Mouse (Mus musculus) olfactory bulb, adult 2 months (tissue): Measurements from ENCODE around the gene Emc10. TPM values are rescaled to one million over a fixed set of nuclear protein-coding genes. Genes with fewer than 3 reads are reported as not detected.
A peak's percentile ranks its signal among the peaks of the same experiment; 100 is the strongest.

Experiments used
- H3K27ac ChIP-seq: fragments of 200-500 bp; 2 replicates; pipeline ENCODE4 v1.5.1; 2012; ENCODE audit warnings: low read depth, low read length; ENCODE audit not compliant: insufficient read depth
- H3K4me1 ChIP-seq: fragments of 200-500 bp; 2 replicates; pipeline ENCODE4 v1.6.1; 2012; ENCODE audit warnings: low read length; ENCODE audit not compliant: control insufficient read depth, insufficient read depth
- H3K4me3 ChIP-seq: fragments of 200-500 bp; 2 replicates; pipeline ENCODE4 v1.5.1; 2012; ENCODE audit warnings: mild to moderate bottlenecking, low read depth, low read length, moderate library complexity; ENCODE audit not compliant: insufficient read depth
- CTCF ChIP-seq: fragments of 200-500 bp; IDR thresholded peaks from 2 replicates; pipeline ENCODE4 v1.5.1; 2012; ENCODE audit warnings: low read depth, mild to moderate bottlenecking, low read length, moderate library complexity; ENCODE audit not compliant: insufficient read depth
- POLR2A ChIP-seq: fragments of 200-500 bp; IDR thresholded peaks from 2 replicates; pipeline ENCODE4 v1.6.1; 2012; ENCODE audit warnings: mild to moderate bottlenecking, low read depth, low read length, moderate library complexity; ENCODE audit not compliant: insufficient read depth
- WGBS: fragments of 180-500 bp; shearing (Covaris S2); methylation state at CpG from one replicate; pipeline ENCODE4 v1.1.7; 2018; 5-methylcytosine and 5-hydroxymethylcytosine counted together
- polyA plus RNA-seq: library from polyadenylated mRNA; stranded (reverse); fragments of >200 nt; gene quantifications from 2 replicates; pipeline ENCODE4 v1.2.4, GENCODE M21; 2012; ENCODE audit warnings: low replicate concordance; ENCODE audit not compliant: missing spikeins, insufficient read depth, insufficient read length

Gene Emc10
- polyA plus RNA-seq, 1 experiment, result not detected

GRCm38 (mm10) chr7:44475046-44475614 lies 21.2 kb downstream of the Emc10 start:
- Histone ChIP-seq H3K4me3 (no peak overlapping the region), H3K27ac (peak overlapping the region; percentile 4; the same call in 1 of the 2 replicates), H3K4me1 (peaks cover 22% of the 10 kb centered on the region)
- TF ChIP-seq POLR2A (no peak), CTCF (no peak)
- WGBS, result 23% methylated on average over 5 of the region's 5 CpGs

- peak overlapping the region; percentile 53; the same call in 1 of the 2 replicates for H3K27ac ChIP-seq
- TF ChIP-seq POLR2A (no peak), CTCF (no peak)
- no peak overlapping the region for H3K4me3 ChIP-seq
- H3K4me1 ChIP-seq, result peaks cover 22% of the 10 kb centered on the region
- WGBS, result 30% methylated on average over 4 of the region's 4 CpGs
Measured at GRCm38 (mm10) chr7:44474419-44474818, 21.9 kb downstream of the Emc10 start.

GRCm38 (mm10) chr7:44472961-44473646 lies 23.2 kb downstream of the Emc10 start:
- TF ChIP-seq POLR2A (no peak), CTCF (no peak)
- H3K4me1 ChIP-seq, result peaks cover 30% of the 10 kb centered on the region
- 71% methylated on average over 9 of the region's 9 CpGs for WGBS
- peak overlapping the region; percentile 57; the same call in 1 of the 2 replicates for H3K27ac ChIP-seq
- no peak overlapping the region for H3K4me3 ChIP-seq

- WGBS, result 54% methylated on average over 1 of the region's 1 CpGs
- TF ChIP-seq POLR2A (no peak), CTCF (no peak)
- peaks cover 30% of the 10 kb centered on the region for H3K4me1 ChIP-seq
- H3K4me3 ChIP-seq, result no peak overlapping the region
- peak overlapping the region; percentile 57; the same call in 1 of the 2 replicates for H3K27ac ChIP-seq
Measured at GRCm38 (mm10) chr7:44472558-44472885, 23.8 kb downstream of the Emc10 start.

GRCm38 (mm10) chr7:44471880-44472557 lies 24.3 kb downstream of the Emc10 start:
- no peak for TF ChIP-seq POLR2A
- TF ChIP-seq CTCF, result no peak
- H3K4me1 ChIP-seq, result peaks cover 31% of the 10 kb centered on the region
- H3K27ac ChIP-seq, result no peak overlapping the region
- no peak overlapping the region for H3K4me3 ChIP-seq
- WGBS, result 36% methylated on average over 6 of the region's 6 CpGs

GRCm38 (mm10) chr7:44470696-44471612 lies 25.4 kb downstream of the Emc10 start:
- no peak overlapping the region for H3K27ac ChIP-seq
- H3K4me1 ChIP-seq, result peaks cover 39% of the 10 kb centered on the region
- WGBS, result 90% methylated on average over 16 of the region's 16 CpGs
- TF ChIP-seq CTCF (no peak), POLR2A (no peak)
- H3K4me3 ChIP-seq, result no peak overlapping the region

- Histone ChIP-seq H3K4me3 (no peak overlapping the region), H3K27ac (no peak overlapping the region), H3K4me1 (peaks cover 40% of the 10 kb centered on the region)
- WGBS, result 85% methylated on average over 16 of the region's 16 CpGs
- TF ChIP-seq POLR2A (no peak), CTCF (no peak)
Measured at GRCm38 (mm10) chr7:44469677-44470675, 26.4 kb downstream of the Emc10 start.
